Mouse (Mus musculus) left cerebral cortex, postnatal 36 days (tissue): ENCODE measurements around the gene Ankrd45. TPM values are rescaled to one million over a fixed set of nuclear protein-coding genes. Genes with fewer than 3 reads are reported as not detected.
"Not testable (repeated sequence)": the region's sequence is repeated elsewhere in the genome, so short reads cannot be mapped to it uniquely, and the experiment has no call there.

Experiments
- DNase-seq, 2 experiments: peaks; one replicate each; pipeline ENCODE4 v3.0.0; 2021 to 2022; ENCODE audit warnings: low spot score in 2 of 2, mixed read lengths in 1 of 2
- intact Hi-C: fragments of 180-260 bp; cut with DNase I; formaldehyde crosslinking; loops from one replicate; pipeline ENCODE4 v1.15.1; 2025
- total RNA-seq, 2 experiments: library from RNA; stranded (reverse); gene quantifications; 2 replicates each; pipeline ENCODE4 v1.2.3; 2021

Gene Ankrd45
- total RNA-seq = 10 to 100 TPM; 57.8 to 59.7 TPM

- DNase-seq = peak; percentile 68 to 77
- intact Hi-C loops = no loop called here
Measured at GRCm38 (mm10) chr1:161142531-161143159, at the start of gene Ankrd45. TSS of gene Ankrd45 (plus strand) at chr1:161142691.

- intact Hi-C loops = no loop called here
- DNase-seq = no peak
Measured at GRCm38 (mm10) chr1:161099721-161100405, 42.6 kb upstream of the Ankrd45 start.

GRCm38 (mm10) chr1:161103842-161104241, 38.6 kb upstream of the Ankrd45 start:
- DNase-seq = no peak
- intact Hi-C loops = no loop called here

- intact Hi-C loops = no loop called here
- no peak for DNase-seq
Measured at GRCm38 (mm10) chr1:161109216-161109615, 33.3 kb upstream of the Ankrd45 start.

- DNase-seq = no peak
- intact Hi-C loops = no loop called here
Measured at GRCm38 (mm10) chr1:161114591-161114990, 27.9 kb upstream of the Ankrd45 start.

GRCm38 (mm10) chr1:161122661-161123418, 19.7 kb upstream of the Ankrd45 start:
- no peak for DNase-seq

GRCm38 (mm10) chr1:161126461-161126860, 16.0 kb upstream of the Ankrd45 start:
- intact Hi-C loops = no loop called here
- no peak for DNase-seq

More at GRCm38 (mm10) chr1:161122661-161123418, 19.7 kb upstream of the Ankrd45 start:
- intact Hi-C loops = no loop called here

- DNase-seq = peak; percentile 94 to 96
- intact Hi-C loops = loop anchor here (1.0 kb wide), 1 partner anchor 61 kb away; the partner anchor contains the start of genes Cenpl and Dars2
Measured at GRCm38 (mm10) chr1:161130726-161131664, 11.5 kb upstream of the Ankrd45 start, which contains the start of gene Klhl20. TSS of gene Klhl20 (minus strand) at chr1:161131511.

GRCm38 (mm10) chr1:161139496-161139895, 3.0 kb upstream of the Ankrd45 start:
- intact Hi-C loops = no loop called here
- DNase-seq = no peak

GRCm38 (mm10) chr1:161140026-161140762, 2.3 kb upstream of the Ankrd45 start:
- no peak for DNase-seq
- intact Hi-C loops = no loop called here

GRCm38 (mm10) chr1:161143216-161143615, 725 bp downstream of the Ankrd45 start:
- peak in 1 of 2 experiments; percentile 11 for DNase-seq

GRCm38 (mm10) chr1:161145611-161146010, 3.1 kb downstream of the Ankrd45 start:
- DNase-seq, intact Hi-C loops: not testable (repeated sequence)

More at GRCm38 (mm10) chr1:161143216-161143615, 725 bp downstream of the Ankrd45 start:
- intact Hi-C loops = no loop called here

- intact Hi-C loops = no loop called here
- no peak for DNase-seq
Measured at GRCm38 (mm10) chr1:161147888-161148287, 5.4 kb downstream of the Ankrd45 start.

- no peak for DNase-seq
- intact Hi-C loops = no loop called here
Measured at GRCm38 (mm10) chr1:161151098-161151497, 8.6 kb downstream of the Ankrd45 start.

GRCm38 (mm10) chr1:161156546-161156945, 14.1 kb downstream of the Ankrd45 start:
- intact Hi-C loops = no loop called here
- no peak for DNase-seq

- DNase-seq = no peak
Measured at GRCm38 (mm10) chr1:161159214-161159613, 16.7 kb downstream of the Ankrd45 start, which contains the start of gene Tex50. TSS of gene Tex50 (minus strand) at chr1:161159314.

GRCm38 (mm10) chr1:161160266-161160665, 17.8 kb downstream of the Ankrd45 start:
- intact Hi-C loops = loop anchor here (10.0 kb wide), 1 partner anchor 215 kb away; no protein-coding TSS in a partner anchor
- no peak for DNase-seq

More at GRCm38 (mm10) chr1:161159214-161159613, 16.7 kb downstream of the Ankrd45 start, which contains the start of gene Tex50:
- intact Hi-C loops = no loop called here

GRCm38 (mm10) chr1:161170651-161171050, 28.2 kb downstream of the Ankrd45 start:
- intact Hi-C loops = no loop called here
- peak; percentile 64 to 73 for DNase-seq
